Mouse (Mus musculus): ENCODE results near the gene Crnkl1. TPM values are rescaled to one million over a fixed set of nuclear protein-coding genes. Genes with fewer than 3 reads are reported as not detected.

Crnkl1 gene
- polyA plus RNA-seq, 1 experiment from 2014 or later: 20.7 TPM

DNA sequence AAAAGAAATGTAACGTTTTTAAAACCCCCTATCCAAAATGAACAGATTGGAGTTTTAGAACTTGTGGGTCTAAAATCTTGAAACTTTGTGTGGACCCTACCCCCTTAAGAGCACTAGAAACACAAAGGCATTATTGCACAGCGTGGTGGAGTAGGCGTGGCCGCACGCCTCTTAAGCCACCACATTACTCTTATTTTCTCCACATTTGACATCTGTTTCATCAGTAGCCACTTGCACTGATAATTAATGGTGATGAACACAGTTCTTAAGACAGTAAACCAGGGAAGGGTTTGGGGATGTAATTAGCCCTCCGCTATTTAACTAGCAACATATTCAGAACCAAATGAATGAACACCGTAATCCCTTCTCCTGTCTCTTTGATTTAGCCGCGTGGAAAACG lies 21.0 kb upstream of the Crnkl1 start:
- H3K27me3 ChIP-seq (replicated peaks; ENCODE audit: insufficient read depth, low read length): no peaks in the 10 kb centered on the region
- H3K9me3 ChIP-seq (ENCODE audit: low read length): no peaks in the 10 kb centered on the region
- ATAC-seq (no peak), DNase-seq (ENCODE audit: low spot score) (no peak)
- H3K4me2 ChIP-seq (replicated peaks; ENCODE audit: low read depth, low read length): no peak overlapping the region
- H3K4me3 ChIP-seq (ENCODE audit: low read depth, low read length): no peak overlapping the region
- no peak overlapping the region for H3K9ac ChIP-seq (replicated peaks; ENCODE audit: low read depth)
- no peaks in the 10 kb centered on the region for H3K36me3 ChIP-seq (ENCODE audit: insufficient read depth, low read length)
- H3K4me1 ChIP-seq (ENCODE audit: insufficient read depth, low read depth, low read length): no peaks in the 10 kb centered on the region
- WGBS: 66% methylated on average over 10 of the region's 10 CpGs
- no peak overlapping the region for H3K27ac ChIP-seq (ENCODE audit: low read length)
- no peak for TF ChIP-seq EP300 (IDR thresholded peaks at IDR 0.05)
- no peak for TF ChIP-seq CTCF (IDR thresholded peaks at IDR 0.05)

DNA sequence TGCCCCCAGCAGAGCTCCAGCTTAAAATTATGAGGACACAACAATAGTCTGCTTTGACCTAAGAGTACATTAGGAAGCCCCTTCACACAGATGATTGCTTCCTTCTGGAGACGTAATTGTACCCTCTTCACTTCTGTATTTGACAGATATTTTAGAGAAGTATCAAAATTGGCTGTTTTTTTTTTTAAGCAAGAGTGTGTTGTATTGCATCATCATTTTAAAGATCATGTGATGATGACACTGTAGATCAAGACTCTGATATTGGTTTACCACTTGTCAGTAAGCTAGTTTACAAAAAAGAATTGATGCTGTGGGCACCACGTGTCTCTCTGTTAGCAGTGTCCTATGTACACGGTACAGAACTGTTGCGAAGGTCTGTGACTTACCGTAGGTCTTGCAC lies 17.9 kb upstream of the Crnkl1 start:
- Histone ChIP-seq H3K4me1 (ENCODE audit: insufficient read depth, low read depth, low read length) (no peaks in the 10 kb centered on the region), H3K4me2 (replicated peaks; ENCODE audit: low read depth, low read length) (no peak overlapping the region), H3K27me3 (replicated peaks; ENCODE audit: insufficient read depth, low read length) (no peaks in the 10 kb centered on the region), H3K36me3 (ENCODE audit: insufficient read depth, low read length) (no peaks in the 10 kb centered on the region), H3K27ac (ENCODE audit: low read length) (no peak overlapping the region), H3K9me3 (ENCODE audit: low read length) (no peaks in the 10 kb centered on the region), H3K9ac (replicated peaks; ENCODE audit: low read depth) (no peak overlapping the region), H3K4me3 (ENCODE audit: low read depth, low read length) (no peak overlapping the region)
- TF ChIP-seq CTCF (IDR thresholded peaks at IDR 0.05): no peak
- no peak for TF ChIP-seq EP300 (IDR thresholded peaks at IDR 0.05)
- no peak for ATAC-seq
- DNase-seq (ENCODE audit: low spot score): no peak
- 72% methylated on average over 5 of the region's 5 CpGs for WGBS

DNA sequence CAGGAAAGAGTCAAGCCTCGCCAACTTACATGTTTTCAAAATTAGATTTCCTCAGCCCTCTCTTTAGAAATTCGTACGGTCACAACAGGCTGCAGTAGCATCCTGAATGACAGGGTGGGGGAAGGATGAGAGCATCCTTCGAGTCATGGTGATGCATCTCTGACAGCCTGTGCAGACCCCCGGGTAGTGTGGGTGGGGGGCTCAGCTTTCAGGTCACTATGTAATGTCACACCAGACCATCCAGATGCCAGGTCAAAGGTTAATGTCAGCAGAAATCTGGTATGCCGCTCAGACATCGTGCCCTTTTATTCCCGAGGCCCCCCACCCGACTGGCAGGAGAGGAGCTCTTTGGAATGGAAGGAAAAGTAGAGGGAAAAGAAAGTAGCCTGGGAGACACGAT lies 15.4 kb upstream of the Crnkl1 start:
- Histone ChIP-seq H3K4me1 (ENCODE audit: insufficient read depth, low read depth, low read length) (no peaks in the 10 kb centered on the region), H3K27ac (ENCODE audit: low read length) (no peak overlapping the region), H3K9ac (replicated peaks; ENCODE audit: low read depth) (no peak overlapping the region), H3K4me3 (ENCODE audit: low read depth, low read length) (no peak overlapping the region), H3K9me3 (ENCODE audit: low read length) (no peaks in the 10 kb centered on the region), H3K4me2 (replicated peaks; ENCODE audit: low read depth, low read length) (no peak overlapping the region), H3K36me3 (ENCODE audit: insufficient read depth, low read length) (no peaks in the 10 kb centered on the region), H3K27me3 (replicated peaks; ENCODE audit: insufficient read depth, low read length) (no peaks in the 10 kb centered on the region)
- WGBS: 31% methylated on average over 10 of the region's 10 CpGs
- no peak for DNase-seq (ENCODE audit: low spot score)
- TF ChIP-seq CTCF (IDR thresholded peaks at IDR 0.05) (no peak), EP300 (IDR thresholded peaks at IDR 0.05) (no peak)
- ATAC-seq: no peak

DNA sequence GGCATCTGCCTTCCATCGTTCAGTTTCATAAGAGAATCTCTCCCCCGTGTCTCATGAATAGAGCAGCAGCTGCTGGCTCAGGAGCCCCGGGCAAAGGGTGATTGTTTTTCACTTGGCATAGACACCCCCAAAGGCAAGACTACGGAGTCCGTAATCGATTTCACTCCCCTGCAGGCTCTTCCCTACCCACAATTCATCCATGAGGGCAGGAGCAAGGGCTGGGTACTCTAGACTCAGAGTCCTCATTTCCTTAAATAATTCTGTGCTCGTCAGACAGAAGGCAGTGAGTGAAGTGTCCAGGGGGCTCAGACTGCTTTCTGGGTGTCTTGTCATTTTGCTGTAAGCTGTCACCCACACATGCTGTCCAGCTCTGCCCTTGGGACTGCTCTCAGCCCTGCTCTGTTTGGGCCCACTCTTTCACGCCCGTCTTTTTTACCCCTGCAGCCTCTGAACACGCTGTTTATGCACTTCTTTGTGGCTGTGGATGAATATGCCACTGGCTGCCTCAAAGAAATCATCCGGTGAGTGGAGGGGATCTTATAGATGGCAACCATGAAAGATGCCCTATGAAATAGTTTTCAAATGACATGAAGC lies 14.8 kb upstream of the Crnkl1 start:
- DNase-seq (ENCODE audit: low spot score): no peak
- Histone ChIP-seq H3K9ac (replicated peaks; ENCODE audit: low read depth) (no peak overlapping the region), H3K27ac (ENCODE audit: low read length) (no peak overlapping the region), H3K4me2 (replicated peaks; ENCODE audit: low read depth, low read length) (no peak overlapping the region), H3K27me3 (replicated peaks; ENCODE audit: insufficient read depth, low read length) (no peaks in the 10 kb centered on the region), H3K9me3 (ENCODE audit: low read length) (no peaks in the 10 kb centered on the region), H3K4me3 (ENCODE audit: low read depth, low read length) (no peak overlapping the region), H3K4me1 (ENCODE audit: insufficient read depth, low read depth, low read length) (no peaks in the 10 kb centered on the region), H3K36me3 (ENCODE audit: insufficient read depth, low read length) (no peaks in the 10 kb centered on the region)
- ATAC-seq: no peak
- TF ChIP-seq EP300 (IDR thresholded peaks at IDR 0.05) (no peak), CTCF (IDR thresholded peaks at IDR 0.05) (no peak)
- 55% methylated on average over 11 of the region's 11 CpGs for WGBS

DNA sequence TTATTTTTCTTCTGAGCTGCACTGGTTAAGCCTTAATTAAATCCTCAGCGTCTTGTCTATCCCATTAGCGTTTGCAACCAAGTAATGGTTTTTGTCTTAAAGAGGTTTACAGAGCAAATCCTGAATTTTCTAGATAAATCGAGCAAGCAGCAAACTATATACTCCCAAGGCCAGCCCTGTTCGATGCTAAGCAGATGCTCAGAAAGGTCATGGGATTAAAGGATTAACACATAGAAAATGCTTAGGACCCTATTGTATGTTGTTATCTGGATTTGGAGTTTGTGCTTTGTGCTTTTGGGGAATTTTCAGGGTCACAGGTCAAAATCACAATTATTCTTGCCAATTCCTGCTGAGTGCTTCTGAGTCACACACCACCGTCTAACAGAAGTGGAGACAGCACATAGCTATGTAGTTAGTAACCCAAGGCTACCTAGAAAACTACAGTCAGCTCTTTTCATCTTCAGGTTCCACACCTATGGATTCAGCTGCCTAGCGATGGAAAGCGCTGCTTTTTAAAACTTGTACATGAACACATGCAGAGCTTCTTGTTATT lies 13.7 kb upstream of the Crnkl1 start:
- Histone ChIP-seq H3K4me3 (ENCODE audit: low read depth, low read length) (no peak overlapping the region), H3K27me3 (replicated peaks; ENCODE audit: insufficient read depth, low read length) (no peaks in the 10 kb centered on the region), H3K9me3 (ENCODE audit: low read length) (no peaks in the 10 kb centered on the region), H3K27ac (ENCODE audit: low read length) (no peak overlapping the region), H3K4me1 (ENCODE audit: insufficient read depth, low read depth, low read length) (no peaks in the 10 kb centered on the region), H3K4me2 (replicated peaks; ENCODE audit: low read depth, low read length) (no peak overlapping the region), H3K9ac (replicated peaks; ENCODE audit: low read depth) (no peak overlapping the region), H3K36me3 (ENCODE audit: insufficient read depth, low read length) (no peaks in the 10 kb centered on the region)
- WGBS: 73% methylated on average over 7 of the region's 7 CpGs
- no peak for ATAC-seq
- TF ChIP-seq CTCF (IDR thresholded peaks at IDR 0.05): no peak
- TF ChIP-seq EP300 (IDR thresholded peaks at IDR 0.05): no peak
- no peak for DNase-seq (ENCODE audit: low spot score)

DNA sequence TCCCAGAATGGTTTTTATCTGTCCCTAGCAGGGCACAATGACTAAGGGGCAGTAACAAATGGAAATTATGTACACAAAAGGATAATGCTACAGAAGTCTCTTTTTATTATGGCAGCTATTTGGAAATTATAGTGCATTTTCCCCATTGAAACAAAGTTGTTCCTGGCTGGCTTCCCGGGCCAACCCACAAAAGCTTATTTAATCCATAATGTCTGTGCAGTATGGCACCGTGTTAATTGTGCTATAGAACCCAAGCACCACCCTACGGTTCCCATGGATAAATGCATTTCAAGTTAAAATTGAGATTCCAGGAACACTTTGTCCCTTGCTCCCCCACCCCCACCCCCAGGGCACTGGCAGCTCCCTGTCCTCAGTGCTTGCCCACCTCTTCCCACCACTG lies 9.5 kb upstream of the Crnkl1 start:
- no peaks in the 10 kb centered on the region for H3K4me1 ChIP-seq (ENCODE audit: insufficient read depth, low read depth, low read length)
- no peak overlapping the region for H3K9ac ChIP-seq (replicated peaks; ENCODE audit: low read depth)
- TF ChIP-seq EP300 (IDR thresholded peaks at IDR 0.05) (no peak), CTCF (IDR thresholded peaks at IDR 0.05) (no peak)
- H3K27ac ChIP-seq (ENCODE audit: low read length): no peak overlapping the region
- WGBS: 81% methylated on average over 3 of the region's 3 CpGs
- ATAC-seq (no peak), DNase-seq (ENCODE audit: low spot score) (no peak)
- H3K4me2 ChIP-seq (replicated peaks; ENCODE audit: low read depth, low read length): no peak overlapping the region
- H3K36me3 ChIP-seq (ENCODE audit: insufficient read depth, low read length): no peaks in the 10 kb centered on the region
- no peak overlapping the region for H3K4me3 ChIP-seq (ENCODE audit: low read depth, low read length)
- H3K9me3 ChIP-seq (ENCODE audit: low read length): no peaks in the 10 kb centered on the region
- H3K27me3 ChIP-seq (replicated peaks; ENCODE audit: insufficient read depth, low read length): no peaks in the 10 kb centered on the region

DNA sequence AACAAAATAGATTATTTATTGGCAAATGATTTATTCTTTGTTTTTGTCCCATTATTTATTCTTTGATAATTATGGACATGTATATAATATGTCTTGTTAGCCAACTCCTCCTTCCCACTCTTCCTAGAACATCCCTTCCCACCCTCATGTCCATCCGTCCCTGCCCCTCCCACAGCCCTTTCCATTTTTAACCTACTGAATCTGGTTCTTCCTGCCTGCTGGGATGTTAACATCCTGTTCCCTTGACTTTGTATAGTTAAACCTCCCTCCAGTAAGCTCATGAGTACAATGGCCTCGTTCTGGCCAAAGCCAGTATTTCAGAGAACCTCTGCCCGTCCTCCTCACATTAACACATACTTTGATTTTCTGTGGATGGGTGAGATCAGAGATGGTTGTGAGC lies 6.6 kb upstream of the Crnkl1 start:
- TF ChIP-seq CTCF (IDR thresholded peaks at IDR 0.05): no peak
- TF ChIP-seq EP300 (IDR thresholded peaks at IDR 0.05): peak; percentile 85
- ATAC-seq (peak; percentile 70), DNase-seq (ENCODE audit: low spot score) (peak; percentile 43)
- Histone ChIP-seq H3K27ac (ENCODE audit: low read length) (no peak overlapping the region), H3K9ac (replicated peaks; ENCODE audit: low read depth) (no peak overlapping the region), H3K4me2 (replicated peaks; ENCODE audit: low read depth, low read length) (no peak overlapping the region), H3K9me3 (ENCODE audit: low read length) (no peaks in the 10 kb centered on the region), H3K36me3 (ENCODE audit: insufficient read depth, low read length) (no peaks in the 10 kb centered on the region), H3K4me1 (ENCODE audit: insufficient read depth, low read depth, low read length) (no peaks in the 10 kb centered on the region), H3K27me3 (replicated peaks; ENCODE audit: insufficient read depth, low read length) (no peaks in the 10 kb centered on the region), H3K4me3 (ENCODE audit: low read depth, low read length) (no peak overlapping the region)
- WGBS: 39% methylated on average over 3 of the region's 3 CpGs
